Mouse (Mus musculus) lung, embryonic 16.5 days (tissue): ENCODE measurements around the gene Agbl5. TPM values are rescaled to one million over a fixed set of nuclear protein-coding genes. Genes with fewer than 3 reads are reported as not detected.

Source experiments
- ATAC-seq: fragments of 200-750 bp; cut with Nextera tagmentation; 2 replicates; pipeline ENCODE4 v1.8.0; 2017; ENCODE audit warnings: low read depth, mild to moderate bottlenecking, moderate library complexity
- H3K27ac ChIP-seq: fragments of 300-500 bp; sonication (generic); 2 replicates; pipeline ENCODE4 v1.5.1; 2014; ENCODE audit warnings: mild to moderate bottlenecking, control low read depth, low read length
- H3K27me3 ChIP-seq: fragments of 300-500 bp; sonication (generic); 2 replicates; pipeline ENCODE4 v1.6.1; 2014; ENCODE audit warnings: low read depth, low read length, mixed read lengths; ENCODE audit not compliant: control insufficient read depth, insufficient read depth
- H3K36me3 ChIP-seq: fragments of 300-500 bp; sonication (generic); 2 replicates; pipeline ENCODE4 v1.6.1; 2014; ENCODE audit warnings: low read length; ENCODE audit not compliant: control insufficient read depth, insufficient read depth
- H3K4me1 ChIP-seq: fragments of 300-500 bp; sonication (generic); replicated peaks from 2 replicates; pipeline ENCODE4 v1.6.1; 2014; ENCODE audit warnings: low read length, mixed read lengths; ENCODE audit not compliant: control insufficient read depth, insufficient read depth
- H3K4me2 ChIP-seq: fragments of 300-500 bp; sonication (generic); 2 replicates; pipeline ENCODE4 v1.6.1; 2014; ENCODE audit warnings: low read depth, low read length, control low read depth
- H3K4me3 ChIP-seq: fragments of 300-500 bp; sonication (generic); 2 replicates; pipeline ENCODE4 v1.5.1; 2014; ENCODE audit warnings: mild to moderate bottlenecking, low read length, control low read depth
- H3K9ac ChIP-seq: fragments of 300-500 bp; sonication (generic); 2 replicates; pipeline ENCODE4 v1.6.1; 2014; ENCODE audit warnings: low read length, control low read depth
- H3K9me3 ChIP-seq: fragments of 300-500 bp; sonication (generic); 2 replicates; pipeline ENCODE4 v1.6.1; 2016; ENCODE audit warnings: low read length; ENCODE audit not compliant: control insufficient read depth
- WGBS: fragments of 180-500 bp; shearing (Covaris S2); extraction: QIAGEN DNeasy Blood & Tissue Kit; methylation state at CpG from one replicate; pipeline ENCODE4 v1.1.7; 2014; 5-methylcytosine and 5-hydroxymethylcytosine counted together
- polyA plus RNA-seq: library from polyadenylated mRNA; unstranded; fragments of >200 nt; fragmentation: Nextera tagmentation; extraction: Ambion mirVana; gene quantifications from 2 replicates; pipeline ENCODE4 v1.2.1, GENCODE M21; 2015

Gene Agbl5
- polyA plus RNA-seq, 1 experiment from 2014 or later = 21.2 TPM

DNA sequence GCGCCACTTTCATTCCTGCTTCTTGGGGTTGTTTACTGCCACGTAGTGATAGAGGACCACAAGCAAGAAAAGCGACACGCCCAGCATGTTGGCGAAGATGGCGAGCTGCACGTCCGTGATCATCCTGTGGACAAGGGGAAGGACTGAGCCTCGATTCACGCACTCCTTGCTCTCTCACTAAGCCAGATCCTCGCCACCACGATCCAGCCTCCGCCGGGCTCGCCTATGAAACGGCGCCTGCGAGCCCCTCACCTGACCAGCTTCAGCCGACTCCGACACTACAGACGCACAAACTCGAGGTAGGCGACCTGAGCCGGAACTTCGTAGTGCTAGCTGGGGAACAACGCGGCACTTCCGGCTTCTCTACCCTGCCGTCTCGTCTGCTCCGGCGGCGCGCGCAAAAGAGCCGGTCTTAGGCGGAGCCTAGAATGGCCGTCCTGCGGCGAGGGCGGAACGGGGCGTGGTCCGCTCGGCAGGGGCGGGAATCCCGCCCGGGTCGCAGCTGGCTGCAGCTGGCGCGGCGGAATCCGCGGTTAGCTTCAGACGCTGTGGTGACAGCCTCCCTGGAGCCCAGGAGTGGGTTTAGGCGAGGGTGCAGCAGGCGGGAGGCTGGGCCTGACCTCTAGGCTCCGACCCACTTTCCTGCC, 19.0 kb downstream of the Agbl5 start, which contains the start of gene Ost4:
TSS of gene Ost4 (minus strand) at position 376 of the 647 bp plus-strand sequence.
- WGBS = under 1% methylated on average over 58 of the region's 58 CpGs
- no peaks in the 10 kb centered on the region for H3K27me3 ChIP-seq
- H3K9ac ChIP-seq = peak within 1 kb of the TSS; percentile 83
- no peaks in the 10 kb centered on the region for H3K9me3 ChIP-seq
- H3K4me3 ChIP-seq = peak within 1 kb of the TSS; percentile 73
- peaks cover 19% of the 10 kb centered on the region; the same call in 1 of the 2 replicates for H3K36me3 ChIP-seq
- H3K27ac ChIP-seq = peak within 1 kb of the TSS; percentile 98
- ATAC-seq = peak; percentile 94
- peak within 1 kb of the TSS; percentile 97 for H3K4me2 ChIP-seq
- H3K4me1 ChIP-seq = peaks cover 48% of the 10 kb centered on the region

DNA sequence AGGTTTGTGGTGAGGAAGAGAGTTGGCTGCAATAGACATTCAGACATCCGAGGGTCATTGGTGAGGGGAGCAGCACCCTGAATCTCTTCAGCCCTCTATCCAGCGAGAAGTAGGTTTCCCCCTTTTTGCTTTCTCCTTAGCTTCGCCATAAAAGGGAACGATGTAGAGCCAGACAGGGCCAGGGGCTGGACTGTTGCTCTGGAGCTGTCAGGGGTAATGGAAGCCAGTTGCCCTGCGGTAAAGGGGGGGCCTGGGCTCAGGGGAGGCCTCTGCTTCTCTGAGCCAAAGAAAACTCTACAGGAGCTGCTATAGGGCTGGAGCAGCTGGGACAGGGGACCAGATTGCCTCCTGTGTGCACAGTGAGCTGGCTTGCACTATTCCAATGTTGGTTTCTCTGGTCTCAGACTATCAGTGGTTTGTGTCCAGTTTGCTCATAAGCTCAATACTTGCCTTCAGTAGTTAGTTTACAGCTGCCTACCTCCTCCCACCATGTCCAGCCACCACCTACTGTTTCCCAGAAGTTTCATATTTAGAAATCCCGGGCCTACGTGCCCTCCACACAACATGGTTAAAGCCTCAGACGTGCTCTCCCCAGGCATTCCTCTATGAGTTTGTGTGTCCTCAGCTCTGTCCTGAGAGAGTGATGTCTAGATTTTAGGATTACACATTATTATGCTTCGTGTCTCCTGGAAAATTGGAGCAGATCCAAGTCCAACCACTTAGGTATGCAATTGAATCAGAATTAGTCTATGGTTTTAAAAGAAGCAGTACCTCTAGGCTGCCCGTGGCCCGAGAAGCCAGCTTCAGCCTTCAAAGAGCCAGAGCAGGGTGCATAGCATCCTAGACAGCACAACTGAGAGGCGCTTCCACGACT, 20.2 kb downstream of the Agbl5 start:
- Histone ChIP-seq H3K36me3 (peaks cover 19% of the 10 kb centered on the region; the same call in 1 of the 2 replicates), H3K9me3 (no peaks in the 10 kb centered on the region), H3K4me1 (peaks cover 53% of the 10 kb centered on the region), H3K4me3 (peak overlapping the region; percentile 73), H3K27ac (peak overlapping the region; percentile 98), H3K9ac (peak overlapping the region; percentile 79), H3K27me3 (no peaks in the 10 kb centered on the region), H3K4me2 (peak overlapping the region; percentile 97)
- ATAC-seq = peak; percentile 43
- WGBS = 32% methylated on average over 13 of the region's 13 CpGs

DNA sequence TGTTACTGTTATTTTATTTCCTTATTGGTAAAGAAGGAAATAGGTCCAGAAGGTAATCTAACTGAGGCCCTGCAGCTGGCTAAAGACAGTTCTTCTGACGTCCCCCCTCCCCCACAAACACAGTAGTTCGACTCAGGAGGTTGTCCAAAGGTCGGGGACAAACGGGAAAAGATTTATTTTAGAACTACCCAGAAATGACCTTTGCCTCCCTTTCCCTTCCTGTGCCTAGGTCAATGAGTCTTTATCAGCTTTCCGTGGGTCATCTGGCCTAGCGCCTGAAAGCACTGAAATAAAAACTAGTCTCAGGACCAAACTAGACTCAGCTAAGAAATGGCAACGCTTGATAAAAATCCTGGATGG, 20.8 kb downstream of the Agbl5 start:
- H3K36me3 ChIP-seq = peaks cover 16% of the 10 kb centered on the region; the same call in 1 of the 2 replicates
- H3K4me2 ChIP-seq = no peak overlapping the region
- peak overlapping the region; percentile 98 for H3K27ac ChIP-seq
- no peak for ATAC-seq
- H3K9ac ChIP-seq = no peak overlapping the region
- WGBS = 28% methylated on average over 7 of the region's 7 CpGs
- H3K9me3 ChIP-seq = no peaks in the 10 kb centered on the region
- H3K4me1 ChIP-seq = peaks cover 53% of the 10 kb centered on the region
- no peak overlapping the region for H3K4me3 ChIP-seq
- H3K27me3 ChIP-seq = no peaks in the 10 kb centered on the region

DNA sequence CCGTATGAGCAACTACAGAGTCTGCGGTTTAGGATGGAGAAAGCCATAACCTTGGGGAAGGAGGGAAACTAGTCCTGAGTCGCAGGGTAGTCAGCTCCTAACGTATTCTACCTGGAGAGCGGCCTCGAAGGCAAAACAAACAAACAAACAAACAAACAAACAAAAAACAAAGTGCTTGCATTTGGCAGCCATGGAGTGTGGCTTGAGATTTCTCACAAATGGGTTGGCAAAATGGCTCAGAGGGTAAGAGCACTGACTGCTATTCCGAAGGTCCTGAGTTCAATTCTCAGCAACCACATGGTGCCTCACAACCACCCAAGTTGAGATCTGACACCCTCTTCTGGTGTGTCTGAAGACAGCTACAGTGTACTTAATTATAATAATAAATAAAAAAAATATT, 21.4 kb downstream of the Agbl5 start:
- Histone ChIP-seq H3K9ac (no peak overlapping the region), H3K4me1 (peaks cover 53% of the 10 kb centered on the region), H3K4me2 (no peak overlapping the region), H3K9me3 (no peaks in the 10 kb centered on the region), H3K36me3 (peaks cover 11% of the 10 kb centered on the region; the same call in 1 of the 2 replicates), H3K4me3 (no peak overlapping the region), H3K27ac (peak overlapping the region; percentile 98; the same call in 1 of the 2 replicates), H3K27me3 (no peaks in the 10 kb centered on the region)
- WGBS = 77% methylated on average over 7 of the region's 7 CpGs
- no peak for ATAC-seq

DNA sequence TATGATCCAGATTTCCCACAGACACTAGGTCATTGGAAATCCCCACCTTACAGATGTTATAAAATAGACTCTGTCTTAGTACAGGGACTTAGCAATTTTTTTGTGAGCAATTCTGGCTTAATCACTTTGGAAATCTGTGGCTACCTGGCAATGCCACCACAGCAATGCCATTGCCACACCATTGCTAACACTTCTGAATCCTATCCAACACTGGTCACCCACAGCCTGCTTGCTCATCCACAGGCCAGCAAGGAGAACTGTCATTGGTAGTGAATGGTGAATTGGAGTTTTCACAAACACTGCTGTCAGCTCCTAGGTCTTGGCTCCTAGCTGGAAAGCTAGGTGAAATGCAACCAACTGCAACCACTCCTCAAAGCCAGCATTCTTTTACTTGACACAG, 22.0 kb downstream of the Agbl5 start:
- ATAC-seq = no peak
- Histone ChIP-seq H3K4me3 (no peak overlapping the region), H3K36me3 (peaks cover 5% of the 10 kb centered on the region; the same call in 1 of the 2 replicates), H3K4me1 (peaks cover 54% of the 10 kb centered on the region), H3K27me3 (no peaks in the 10 kb centered on the region), H3K4me2 (no peak overlapping the region), H3K27ac (no peak overlapping the region), H3K9ac (no peak overlapping the region), H3K9me3 (no peaks in the 10 kb centered on the region)

DNA sequence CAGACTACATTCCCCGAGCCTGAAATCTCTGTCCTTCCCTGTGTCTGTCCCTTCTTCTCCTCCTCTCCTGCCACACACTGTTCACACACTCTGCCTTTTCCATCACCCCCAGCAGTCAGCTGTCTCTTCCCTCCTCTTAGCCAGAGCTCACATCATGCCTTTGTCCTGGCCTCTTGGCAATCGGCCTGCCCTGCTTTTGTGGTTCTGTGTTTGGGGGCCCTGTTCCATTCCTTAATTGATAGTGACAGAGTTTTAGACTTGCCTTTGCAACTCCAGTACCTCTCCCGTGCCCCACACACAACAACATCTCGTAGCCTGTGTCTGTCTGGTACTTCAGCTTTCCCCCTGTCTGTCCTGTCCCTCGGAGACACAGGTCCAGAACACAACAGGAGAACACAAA, 23.7 kb downstream of the Agbl5 start:
- Histone ChIP-seq H3K9ac (peak overlapping the region; percentile 44), H3K27me3 (no peaks in the 10 kb centered on the region), H3K27ac (peak overlapping the region; percentile 98), H3K4me3 (no peak overlapping the region), H3K36me3 (peaks cover 3% of the 10 kb centered on the region), H3K4me1 (peaks cover 48% of the 10 kb centered on the region), H3K4me2 (peak overlapping the region; percentile 84; the same call in 1 of the 2 replicates), H3K9me3 (no peaks in the 10 kb centered on the region)
- ATAC-seq = no peak
- WGBS = 41% methylated on average over 5 of the region's 5 CpGs

DNA sequence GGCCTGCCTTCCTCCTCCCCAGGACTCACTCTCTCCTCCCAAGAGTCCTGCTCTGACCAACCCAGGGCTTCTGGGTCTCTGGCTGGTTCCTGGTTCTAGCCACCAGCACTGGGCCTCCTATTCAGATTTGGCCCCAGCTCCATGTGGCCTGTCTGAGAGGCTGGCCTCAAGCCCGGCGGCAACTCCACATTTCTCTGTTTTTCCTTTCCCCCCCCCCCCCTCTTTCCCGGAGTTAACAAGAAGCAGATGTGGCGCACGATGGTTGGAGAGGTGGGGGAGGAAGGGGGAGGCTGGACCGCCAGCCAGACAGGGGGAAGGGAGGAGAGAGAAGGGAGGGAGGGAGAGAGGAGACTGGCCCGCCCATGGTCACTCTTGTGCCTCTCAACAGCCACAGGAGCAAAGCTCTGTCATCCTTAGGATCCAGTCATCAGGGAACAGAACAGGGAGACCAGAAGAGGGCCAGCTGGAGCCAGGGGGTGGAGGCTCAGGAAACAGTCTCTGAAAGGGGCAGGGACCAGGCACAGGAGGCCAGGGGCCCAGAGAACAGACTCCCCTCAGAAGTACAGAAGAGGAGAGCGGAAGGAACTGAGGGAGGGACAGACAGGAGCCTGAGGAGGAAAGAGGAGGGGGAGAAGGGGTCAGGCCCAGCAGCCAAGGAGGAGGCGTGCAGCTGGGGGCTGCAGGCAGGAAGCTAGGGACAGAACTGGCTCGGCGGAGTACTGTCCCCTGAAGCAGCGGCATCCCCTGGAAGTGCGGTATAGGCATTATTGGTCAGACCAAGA, 24.8 kb downstream of the Agbl5 start, which contains the start of gene Emilin1:
TSS of gene Emilin1 (plus strand) at position 343 of the 782 bp plus-strand sequence.
- Histone ChIP-seq H3K36me3 (peaks cover 6% of the 10 kb centered on the region), H3K27ac (peak within 1 kb of the TSS; percentile 98), H3K27me3 (no peaks in the 10 kb centered on the region), H3K9ac (peak within 1 kb of the TSS; percentile 81), H3K4me2 (peak within 1 kb of the TSS; percentile 84), H3K4me3 (peak within 1 kb of the TSS; percentile 67), H3K9me3 (no peaks in the 10 kb centered on the region), H3K4me1 (peaks cover 43% of the 10 kb centered on the region)
- ATAC-seq = peak; percentile 85
- 11% methylated on average over 12 of the region's 13 CpGs for WGBS

DNA sequence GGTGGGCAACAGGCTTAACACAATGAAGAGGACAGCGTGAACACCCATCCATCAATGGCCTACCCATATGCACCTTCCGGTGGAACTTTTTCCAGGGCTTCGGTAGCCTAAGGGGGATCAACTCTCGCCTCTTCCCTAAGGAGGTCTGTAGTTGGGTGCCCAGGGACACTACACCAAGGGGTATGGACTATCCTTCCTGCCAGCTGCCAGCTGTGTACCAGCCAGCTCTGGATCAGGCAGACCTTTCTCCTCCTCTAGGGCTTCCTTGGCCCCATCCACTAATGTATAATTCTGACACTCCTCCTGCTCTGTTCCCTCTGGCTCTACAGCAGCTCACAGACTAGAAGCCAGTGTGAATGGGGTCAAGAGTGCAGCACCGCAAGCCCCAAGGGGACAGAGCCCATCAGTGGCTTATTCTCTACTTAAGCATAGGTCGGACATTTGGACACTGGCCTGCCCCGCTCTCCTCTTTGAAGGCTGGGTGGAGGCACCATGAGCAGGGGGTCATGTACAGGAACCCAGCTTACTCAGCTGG, 25.7 kb downstream of the Agbl5 start:
- peak overlapping the region; percentile 81 for H3K9ac ChIP-seq
- H3K4me3 ChIP-seq = peak overlapping the region; percentile 67
- H3K4me2 ChIP-seq = peak overlapping the region; percentile 84
- no peaks in the 10 kb centered on the region for H3K27me3 ChIP-seq
- peak overlapping the region; percentile 98 for H3K27ac ChIP-seq
- H3K4me1 ChIP-seq = peaks cover 34% of the 10 kb centered on the region
- 33% methylated on average over 7 of the region's 7 CpGs for WGBS
- no peak for ATAC-seq
- H3K36me3 ChIP-seq = peaks cover 10% of the 10 kb centered on the region
- no peaks in the 10 kb centered on the region for H3K9me3 ChIP-seq
